Comparison of ENCODE assay signal across 8 mouse cellular contexts in the genomic region with DNA sequence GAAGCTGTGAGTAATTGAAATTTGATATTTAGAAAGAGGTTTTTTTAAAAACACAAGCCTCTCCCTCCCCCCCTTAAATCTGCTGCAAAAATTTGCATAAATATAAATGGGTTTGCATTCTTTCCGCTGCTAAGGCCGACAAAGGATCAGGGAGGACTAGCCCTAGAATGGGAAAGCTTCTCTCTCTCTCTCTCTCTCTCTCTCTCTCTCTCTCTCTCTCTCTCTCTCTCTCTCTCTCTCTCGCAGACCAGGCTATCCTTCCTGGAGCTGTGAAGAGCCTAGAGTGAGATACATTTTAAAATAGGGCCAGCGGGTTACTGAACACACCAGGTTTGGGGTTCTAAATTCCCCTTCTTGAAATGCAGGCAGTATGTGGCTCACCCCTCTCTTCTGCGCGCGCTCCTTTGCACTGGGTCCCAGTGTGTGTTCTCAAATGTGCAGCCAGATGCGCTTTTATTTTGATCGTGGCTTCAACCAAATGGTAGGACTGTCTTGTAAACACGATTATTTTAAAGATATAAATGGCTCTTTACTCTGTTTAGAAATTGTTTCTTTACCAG.
DNase-seq lines count a peak whose midpoint lies in the region; ATAC-seq and TF ChIP-seq lines count a peak whose summit lies in the region.

No protein-coding gene starts in this region.

- peak overlapping the region; percentile 61 for H3K9ac ChIP-seq in forebrain, postnatal 0 days
- H3K9ac ChIP-seq in intestine, embryonic 15.5 days: peak overlapping the region; percentile 64
- peak overlapping the region; percentile 75 for H3K9ac ChIP-seq in limb, embryonic 14.5 days (ENCODE audit: low read depth, low read length, severe bottlenecking)
- peak overlapping the region; percentile 71 for H3K9ac ChIP-seq in midbrain, postnatal 0 days (replicated peaks; ENCODE audit: low read length, poor library complexity, severe bottlenecking)
- H3K9ac ChIP-seq in stomach, postnatal 0 days (ENCODE audit: low read length): peak overlapping the region; percentile 65

- TF ChIP-seq POLR2A in limb, embryonic 14.5 days (IDR thresholded peaks at IDR 0.05; ENCODE audit: borderline replicate concordance, extremely low read depth, insufficient read depth, insufficient read length): 0 out of 2 replicates have a peak, but pooled peaks have one; percentile 15

- no peaks in the 10 kb centered on the region for H3K9me3 ChIP-seq in forebrain, postnatal 0 days (ENCODE audit: low read length)
- H3K9me3 ChIP-seq in intestine, embryonic 15.5 days: no peaks in the 10 kb centered on the region
- H3K9me3 ChIP-seq in limb, embryonic 14.5 days (ENCODE audit: control insufficient read depth, low read length): no peaks in the 10 kb centered on the region
- no peaks in the 10 kb centered on the region for H3K9me3 ChIP-seq in midbrain, postnatal 0 days (ENCODE audit: low read length)
- H3K9me3 ChIP-seq in stomach, postnatal 0 days (ENCODE audit: control insufficient read depth, low read length): no peaks in the 10 kb centered on the region

- H3K27ac ChIP-seq in gastrocnemius, adult 2 months: peak overlapping the region; percentile 94
- peak overlapping the region; percentile 80 for H3K27ac ChIP-seq in forebrain, postnatal 0 days (ENCODE audit: low read depth, low read length)
- H3K27ac ChIP-seq in intestine, embryonic 15.5 days: peak overlapping the region; percentile 81
- H3K27ac ChIP-seq in limb, embryonic 14.5 days (replicated peaks; ENCODE audit: low read depth, low read length): peak overlapping the region; percentile 84
- H3K27ac ChIP-seq in midbrain, postnatal 0 days (ENCODE audit: low read depth, low read length): peak overlapping the region; percentile 82
- peak overlapping the region; percentile 84 for H3K27ac ChIP-seq in stomach, postnatal 0 days (replicated peaks)

- peak overlapping the region; percentile 90 for H3K4me3 ChIP-seq in gastrocnemius, adult 2 months
- peak overlapping the region; percentile 47 for H3K4me3 ChIP-seq in forebrain, postnatal 0 days (ENCODE audit: low read depth, low read length)
- H3K4me3 ChIP-seq in intestine, embryonic 15.5 days (replicated peaks): peak overlapping the region; percentile 49
- peak overlapping the region; percentile 58 for H3K4me3 ChIP-seq in limb, embryonic 14.5 days (replicated peaks; ENCODE audit: low read length)
- H3K4me3 ChIP-seq in midbrain, postnatal 0 days (ENCODE audit: low read depth, low read length): peak overlapping the region; percentile 53
- H3K4me3 ChIP-seq in stomach, postnatal 0 days (ENCODE audit: low read depth, low read length): peak overlapping the region; percentile 52

- intact Hi-C loops in gastrocnemius, adult 2 months (cut with DNase I): loop anchor here (2.0 kb wide), 1 partner anchor 88 kb away; the partner anchor contains the start of gene Tnrc6b
- intact Hi-C loops in gastrocnemius, postnatal 36 days (cut with DNase I): loop anchor here (5.0 kb wide), 1 partner anchor 92 kb away; no protein-coding TSS in a partner anchor

- H3K4me1 ChIP-seq in forebrain, postnatal 0 days (ENCODE audit: insufficient read depth): peaks cover 22% of the 10 kb centered on the region
- peaks cover 16% of the 10 kb centered on the region for H3K4me1 ChIP-seq in intestine, embryonic 15.5 days (replicated peaks)
- H3K4me1 ChIP-seq in limb, embryonic 14.5 days (ENCODE audit: control insufficient read depth, insufficient read depth, low read length): peaks cover 21% of the 10 kb centered on the region
- peaks cover 17% of the 10 kb centered on the region for H3K4me1 ChIP-seq in midbrain, postnatal 0 days (ENCODE audit: insufficient read depth, low read length)
- 0 out of 2 replicates have a peak, but pooled peaks cover 4% of the 10 kb centered on the region for H3K4me1 ChIP-seq in stomach, postnatal 0 days (replicated peaks; ENCODE audit: control insufficient read depth, insufficient read depth)

- H3K36me3 ChIP-seq in forebrain, postnatal 0 days (ENCODE audit: insufficient read depth): no peaks in the 10 kb centered on the region
- H3K36me3 ChIP-seq in intestine, embryonic 15.5 days: no peaks in the 10 kb centered on the region
- no peaks in the 10 kb centered on the region; the same call in 1 of the 2 replicates for H3K36me3 ChIP-seq in limb, embryonic 14.5 days (ENCODE audit: control insufficient read depth, insufficient read depth, low read length)
- H3K36me3 ChIP-seq in midbrain, postnatal 0 days (ENCODE audit: insufficient read depth, low read length): no peaks in the 10 kb centered on the region
- no peaks in the 10 kb centered on the region for H3K36me3 ChIP-seq in stomach, postnatal 0 days (ENCODE audit: control insufficient read depth, insufficient read depth, low read length)

- no peaks in the 10 kb centered on the region for H3K27me3 ChIP-seq in forebrain, postnatal 0 days (ENCODE audit: insufficient read depth, low read length)
- no peaks in the 10 kb centered on the region for H3K27me3 ChIP-seq in intestine, embryonic 15.5 days (replicated peaks)
- H3K27me3 ChIP-seq in limb, embryonic 14.5 days (ENCODE audit: control insufficient read depth, insufficient read depth, low read length): no peaks in the 10 kb centered on the region
- no peaks in the 10 kb centered on the region for H3K27me3 ChIP-seq in midbrain, postnatal 0 days (ENCODE audit: insufficient read depth, low read length)
- no peaks in the 10 kb centered on the region for H3K27me3 ChIP-seq in stomach, postnatal 0 days (ENCODE audit: control insufficient read depth, insufficient read depth, low read length)

- TF ChIP-seq EP300 in stomach, postnatal 0 days (optimal IDR thresholded peaks at IDR 0.05): no peak

- ATAC-seq in forebrain, postnatal 0 days: peak; percentile 44
- peak; percentile 58 for ATAC-seq in intestine, embryonic 15.5 days
- ATAC-seq in limb, embryonic 14.5 days (ENCODE audit: low FRiP score, low read depth): peak; percentile 37; the same call in 1 of the 2 replicates
- ATAC-seq in midbrain, postnatal 0 days (ENCODE audit: low FRiP score): peak; percentile 48
- ATAC-seq in stomach, postnatal 0 days (ENCODE audit: low FRiP score, low TSS enrichment): peak; percentile 32; the same call in 1 of the 2 replicates

- peak overlapping the region; percentile 67 for H3K4me2 ChIP-seq in forebrain, postnatal 0 days (ENCODE audit: low read depth)
- H3K4me2 ChIP-seq in intestine, embryonic 15.5 days (replicated peaks): peak overlapping the region; percentile 66
- peak overlapping the region; percentile 69 for H3K4me2 ChIP-seq in limb, embryonic 14.5 days (replicated peaks; ENCODE audit: low read depth, low read length, severe bottlenecking)
- H3K4me2 ChIP-seq in midbrain, postnatal 0 days (ENCODE audit: low read depth, low read length, poor library complexity, severe bottlenecking): peak overlapping the region; percentile 87
- H3K4me2 ChIP-seq in stomach, postnatal 0 days (replicated peaks; ENCODE audit: low read depth): peak overlapping the region; percentile 47

- whole genome bisulfite sequencing in forebrain, postnatal 0 days: 2% methylated on average over 10 of the region's 10 CpGs
- 0% methylated on average over 10 of the region's 10 CpGs for WGBS in intestine, embryonic 15.5 days
- WGBS in limb, embryonic 14.5 days: under 1% methylated on average over 10 of the region's 10 CpGs
- WGBS in midbrain, postnatal 0 days: under 1% methylated on average over 10 of the region's 10 CpGs
- under 1% methylated on average over 10 of the region's 10 CpGs for WGBS in stomach, postnatal 0 days

- TF ChIP-seq CTCF in gastrocnemius, adult 2 months (IDR thresholded peaks at IDR 0.05): no peak
- TF ChIP-seq CTCF in forebrain, postnatal 0 days (IDR thresholded peaks at IDR 0.05; ENCODE audit: low read depth): no peak
- TF ChIP-seq CTCF in midbrain, postnatal 0 days (IDR thresholded peaks at IDR 0.05): no peak
- no peak for TF ChIP-seq CTCF in stomach, postnatal 0 days (IDR thresholded peaks at IDR 0.05; ENCODE audit: low read depth)

- DNase-seq in gastrocnemius, adult 2 months: peak; percentile 48
- DNase-seq in gastrocnemius, postnatal 36 days: no peak
- DNase-seq in cerebellum, adult 18-20 months: peak; percentile 51 to 62
- peak; percentile 76 for DNase-seq in forebrain, postnatal 0 days
- peak; percentile 56 for DNase-seq in limb, embryonic 14.5 days (ENCODE audit: low spot score)
- peak; percentile 62 for DNase-seq in midbrain, postnatal 0 days (ENCODE audit: low spot score)
- DNase-seq in stomach, postnatal 0 days (ENCODE audit: low spot score): peak; percentile 50

Comparison
In these comparisons a context has a peak if more than half of its experiments do, and no peak if none do; other contexts are left out.
1. DNase-seq: peak in gastrocnemius, adult 2 months (single experiment), cerebellum, adult 18-20 months (2 of 2), forebrain, postnatal 0 days (single experiment), limb, embryonic 14.5 days (single experiment), midbrain, postnatal 0 days (single experiment) and stomach, postnatal 0 days (single experiment); none in gastrocnemius, postnatal 36 days (0 of 2).
2. Peak in every context shown above with its lines, with median percentiles within 50 percentile points of each other: H3K27ac ChIP-seq, H3K4me3 ChIP-seq, ATAC-seq, H3K4me2 ChIP-seq and H3K9ac ChIP-seq.